Mouse (Mus musculus) liver, postnatal 0 days (tissue): ENCODE results near the gene Nynrin. TPM values are rescaled to one million over a fixed set of nuclear protein-coding genes. Genes with fewer than 3 reads are reported as not detected.

Source experiments
- ATAC-seq: fragments of 200-750 bp; cut with Nextera tagmentation; 2 replicates; pipeline ENCODE4 v1.8.0; 2017; ENCODE audit warnings: mild to moderate bottlenecking, moderate library complexity
- DNase-seq: peaks from one replicate; pipeline ENCODE4 v3.0.0-alpha.2; 2016
- H3K27ac ChIP-seq: fragments of 300-500 bp; sonication (generic); 2 replicates; pipeline ENCODE4 v1.5.1; 2014; ENCODE audit warnings: antibody characterized with exemption, moderate library complexity, mild to moderate bottlenecking, low read depth
- H3K27me3 ChIP-seq: fragments of 300-500 bp; sonication (generic); 2 replicates; pipeline ENCODE4 v1.6.1; 2014; ENCODE audit warnings: low read length, control low read depth, mixed read lengths; ENCODE audit not compliant: insufficient read depth
- H3K36me3 ChIP-seq: fragments of 300-500 bp; sonication (generic); replicated peaks from 2 replicates; pipeline ENCODE4 v1.6.1; 2014; ENCODE audit warnings: mild to moderate bottlenecking, control low read depth, low read length, moderate library complexity, mixed read lengths; ENCODE audit not compliant: insufficient read depth
- H3K4me1 ChIP-seq: fragments of 300-500 bp; sonication (generic); 2 replicates; pipeline ENCODE4 v1.6.1; 2014; ENCODE audit warnings: antibody characterized with exemption, mild to moderate bottlenecking, control low read depth; ENCODE audit not compliant: insufficient read depth
- H3K4me2 ChIP-seq: fragments of 300-500 bp; sonication (generic); 2 replicates; pipeline ENCODE4 v1.6.1; 2014; ENCODE audit warnings: low read depth, mild to moderate bottlenecking, low read length, moderate library complexity, mixed read lengths
- H3K4me3 ChIP-seq: fragments of 300-500 bp; sonication (generic); 2 replicates; pipeline ENCODE4 v1.5.1; 2014; ENCODE audit warnings: low read depth, low read length
- H3K9ac ChIP-seq: fragments of 300-500 bp; sonication (generic); replicated peaks from 2 replicates; pipeline ENCODE4 v1.6.1; 2014; ENCODE audit warnings: mild to moderate bottlenecking, moderate library complexity
- H3K9me3 ChIP-seq: fragments of 300-500 bp; sonication (generic); 2 replicates; pipeline ENCODE4 v1.6.1; 2016; ENCODE audit warnings: mild to moderate bottlenecking, control low read depth, low read length, mixed read lengths
- CTCF ChIP-seq: sonication (generic); IDR thresholded peaks from 2 replicates; pipeline ENCODE4 v1.5.1; 2016; ENCODE audit warnings: antibody characterized with exemption, low read depth
- EP300 ChIP-seq: IDR thresholded peaks from 2 replicates; pipeline ENCODE4 v1.6.1; 2016; ENCODE audit warnings: antibody characterized with exemption, low read depth, mild to moderate bottlenecking
- WGBS: fragments of 180-500 bp; shearing (Covaris S2); extraction: QIAGEN DNeasy Blood & Tissue Kit; methylation state at CpG from one replicate; pipeline ENCODE4 v1.1.7; 2014; ENCODE audit not compliant: insufficient replicate concordance; 5-methylcytosine and 5-hydroxymethylcytosine counted together
- polyA plus RNA-seq: library from polyadenylated mRNA; unstranded; fragments of >200 nt; fragmentation: Nextera tagmentation; extraction: Ambion mirVana; gene quantifications from 2 replicates; pipeline ENCODE4 v1.2.1, GENCODE M21; 2015

Gene Nynrin
- polyA plus RNA-seq, 1 experiment from 2014 or later = 0.70 TPM

DNA sequence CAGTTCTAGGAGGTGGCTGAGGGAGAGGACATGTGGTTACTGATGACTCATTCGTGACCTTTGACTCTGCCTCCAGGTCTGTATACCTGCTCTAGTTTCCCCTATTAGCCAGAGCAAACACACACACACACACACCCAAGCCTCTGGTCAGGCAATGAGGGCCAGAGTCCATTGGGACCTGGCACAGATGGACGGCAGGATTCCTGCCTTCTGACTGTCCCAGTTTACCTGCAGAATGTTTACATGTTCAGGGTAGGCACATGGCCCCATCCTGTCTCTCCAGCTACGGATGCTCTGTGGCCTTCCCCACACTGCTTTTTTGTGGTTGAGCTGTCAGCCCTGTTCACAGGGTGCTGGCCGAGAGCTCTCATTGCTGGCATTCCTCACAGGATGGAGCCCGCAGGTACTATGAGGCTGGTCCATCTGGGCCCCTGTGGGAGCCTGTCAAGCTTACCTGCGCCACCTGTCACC lies 28.4 kb downstream of the Nynrin start:
- no peak overlapping the region for H3K4me2 ChIP-seq
- TF ChIP-seq EP300 (peak; percentile 41; the same call in 1 of the 2 replicates), CTCF (no peak)
- H3K27ac ChIP-seq = peak overlapping the region; percentile 85

DNA sequence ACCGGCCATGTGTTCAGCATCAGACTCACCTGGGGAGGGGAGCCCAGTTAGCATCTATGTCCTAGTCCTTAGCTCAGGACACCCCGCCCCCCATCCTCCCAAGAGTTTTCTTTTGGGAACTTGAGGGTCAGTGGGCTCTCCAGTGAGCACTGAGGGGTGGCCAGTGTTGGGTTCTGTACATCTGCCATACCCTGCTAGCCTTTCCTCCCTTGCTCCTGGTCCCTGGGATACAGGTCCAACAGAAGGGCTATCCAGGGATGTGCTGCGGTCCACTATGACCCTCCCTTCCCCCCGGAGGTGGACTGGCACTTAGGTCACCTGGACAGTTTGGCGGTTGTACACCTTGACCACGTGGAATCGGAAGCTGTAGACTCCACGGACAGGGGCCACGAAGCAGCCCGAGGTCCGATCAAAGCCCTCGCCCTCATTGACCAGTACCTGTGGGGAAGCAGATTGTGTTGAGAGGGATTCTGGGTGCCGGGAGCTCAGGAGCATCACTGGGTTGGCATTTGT lies 29.4 kb downstream of the Nynrin start:
- peaks cover 20% of the 10 kb centered on the region for H3K36me3 ChIP-seq
- no peaks in the 10 kb centered on the region for H3K27me3 ChIP-seq
- DNase-seq (no peak), ATAC-seq (no peak)
- H3K27ac ChIP-seq = peak overlapping the region; percentile 85
- H3K4me3 ChIP-seq = no peak overlapping the region
- H3K4me2 ChIP-seq = no peak overlapping the region
- no peak for TF ChIP-seq EP300
- TF ChIP-seq CTCF = no peak
- peaks cover 40% of the 10 kb centered on the region for H3K4me1 ChIP-seq
- WGBS = 82% methylated on average over 13 of the region's 13 CpGs
- no peaks in the 10 kb centered on the region for H3K9me3 ChIP-seq
- H3K9ac ChIP-seq = no peak overlapping the region

More for the DNA sequence above, 28.4 kb downstream of the Nynrin start:
- ATAC-seq (peak; percentile 82), DNase-seq (peak; percentile 70)
- H3K4me3 ChIP-seq = no peak overlapping the region
- H3K36me3 ChIP-seq = peaks cover 10% of the 10 kb centered on the region
- H3K4me1 ChIP-seq = peaks cover 35% of the 10 kb centered on the region
- H3K9ac ChIP-seq = no peak overlapping the region
- WGBS = 32% methylated on average over 6 of the region's 6 CpGs
- H3K27me3 ChIP-seq = no peaks in the 10 kb centered on the region
- no peaks in the 10 kb centered on the region for H3K9me3 ChIP-seq

DNA sequence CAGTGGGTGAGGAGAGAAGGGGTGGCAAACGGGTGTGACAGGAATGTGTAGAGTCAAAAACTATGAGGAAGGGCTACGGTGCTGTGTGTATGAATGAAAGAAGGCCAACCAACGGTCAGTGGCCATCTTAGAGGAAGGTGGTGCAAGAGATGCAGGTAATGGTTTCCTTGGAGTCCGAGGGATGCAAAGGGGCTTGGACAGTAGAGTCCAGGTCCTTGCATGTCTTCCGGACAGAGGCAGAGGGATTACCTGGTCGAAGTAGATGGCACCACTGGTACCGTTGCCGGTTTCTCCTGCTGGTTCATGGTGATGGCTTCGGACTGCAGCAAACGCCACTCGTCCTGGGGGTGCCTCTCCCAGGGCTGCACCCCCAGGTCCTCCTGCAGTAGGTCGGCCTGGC lies 29.9 kb downstream of the Nynrin start:
- Histone ChIP-seq H3K4me1 (peaks cover 40% of the 10 kb centered on the region), H3K9ac (no peak overlapping the region; the same call in 1 of the 2 replicates)
- TF ChIP-seq EP300 = no peak
- no peak for TF ChIP-seq CTCF

DNA sequence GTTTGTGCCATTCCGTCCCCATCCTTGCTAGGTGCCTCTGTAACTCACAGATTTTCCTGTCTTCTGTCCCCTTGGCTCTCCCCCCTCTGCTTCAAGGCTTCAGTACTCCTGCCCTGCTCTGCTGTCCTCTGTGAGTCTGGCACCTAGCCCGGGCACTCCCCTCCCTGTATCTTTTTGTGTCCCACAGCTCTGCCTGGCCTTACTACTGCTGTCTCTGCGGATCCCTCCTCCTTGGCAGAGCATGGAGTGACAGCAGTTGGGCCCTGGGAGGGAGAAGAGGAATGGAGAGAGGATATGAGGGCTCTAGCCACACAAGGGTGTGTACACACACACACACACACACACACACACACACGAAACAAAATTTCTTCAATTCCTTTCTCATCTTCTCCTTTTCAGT lies 30.4 kb downstream of the Nynrin start, which contains the start of gene Cbln3:
TSS of gene Cbln3 (minus strand) at position 227 of the 400 bp plus-strand sequence.
- 30% methylated on average over 4 of the region's 4 CpGs for WGBS
- Histone ChIP-seq H3K9ac (peak within 1 kb of the TSS; percentile 92), H3K4me2 (peak within 1 kb of the TSS; percentile 77), H3K4me3 (peak within 1 kb of the TSS; percentile 74), H3K27ac (peak within 1 kb of the TSS; percentile 98), H3K9me3 (no peaks in the 10 kb centered on the region), H3K4me1 (peaks cover 40% of the 10 kb centered on the region), H3K27me3 (no peaks in the 10 kb centered on the region), H3K36me3 (peaks cover 29% of the 10 kb centered on the region)
- TF ChIP-seq CTCF (no peak), EP300 (no peak)
- DNase-seq = peak; percentile 70
- peak; percentile 8 for ATAC-seq

More for the DNA sequence above, 29.9 kb downstream of the Nynrin start:
- H3K27ac ChIP-seq = peak overlapping the region; percentile 98
- peaks cover 24% of the 10 kb centered on the region for H3K36me3 ChIP-seq
- WGBS = 86% methylated on average over 12 of the region's 12 CpGs
- ATAC-seq (no peak), DNase-seq (no peak)
- no peaks in the 10 kb centered on the region for H3K27me3 ChIP-seq
- H3K4me3 ChIP-seq = no peak overlapping the region
- H3K4me2 ChIP-seq = no peak overlapping the region
- no peaks in the 10 kb centered on the region for H3K9me3 ChIP-seq

DNA sequence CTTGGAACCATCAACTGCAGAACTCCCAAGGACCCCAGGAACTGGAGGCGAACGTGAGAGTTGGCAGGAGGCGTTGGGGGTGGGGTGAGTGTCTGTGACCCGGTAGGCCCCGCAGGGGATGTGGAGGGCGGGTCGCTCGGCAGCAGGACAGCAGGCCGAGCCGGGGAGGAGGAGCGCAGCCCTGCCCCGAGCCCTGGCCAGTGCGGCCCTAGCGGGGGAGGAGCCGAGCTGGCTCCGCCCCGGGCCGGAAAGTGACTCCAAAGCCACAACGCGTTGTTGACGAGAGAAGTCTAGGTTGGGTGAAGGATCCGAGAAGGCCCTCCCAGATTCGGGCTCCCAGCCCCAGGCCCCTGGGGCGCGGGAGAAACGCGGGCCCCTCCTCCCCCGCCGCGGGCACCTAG lies 30.9 kb downstream of the Nynrin start, which contains the start of gene Khnyn:
TSS of gene Khnyn (plus strand) at position 235 of the 401 bp plus-strand sequence.
- TF ChIP-seq EP300 (no peak), CTCF (peak; percentile 15; the same call in 1 of the 2 replicates)
- Histone ChIP-seq H3K4me3 (peak within 1 kb of the TSS; percentile 74), H3K36me3 (peaks cover 35% of the 10 kb centered on the region), H3K4me1 (peaks cover 40% of the 10 kb centered on the region), H3K4me2 (peak within 1 kb of the TSS; percentile 77), H3K27ac (peak within 1 kb of the TSS; percentile 98), H3K27me3 (no peaks in the 10 kb centered on the region), H3K9me3 (no peaks in the 10 kb centered on the region), H3K9ac (peak within 1 kb of the TSS; percentile 92)
- DNase-seq (peak; percentile 92), ATAC-seq (peak; percentile 87)
- 0% methylated on average over 24 of the region's 30 CpGs for WGBS

DNA sequence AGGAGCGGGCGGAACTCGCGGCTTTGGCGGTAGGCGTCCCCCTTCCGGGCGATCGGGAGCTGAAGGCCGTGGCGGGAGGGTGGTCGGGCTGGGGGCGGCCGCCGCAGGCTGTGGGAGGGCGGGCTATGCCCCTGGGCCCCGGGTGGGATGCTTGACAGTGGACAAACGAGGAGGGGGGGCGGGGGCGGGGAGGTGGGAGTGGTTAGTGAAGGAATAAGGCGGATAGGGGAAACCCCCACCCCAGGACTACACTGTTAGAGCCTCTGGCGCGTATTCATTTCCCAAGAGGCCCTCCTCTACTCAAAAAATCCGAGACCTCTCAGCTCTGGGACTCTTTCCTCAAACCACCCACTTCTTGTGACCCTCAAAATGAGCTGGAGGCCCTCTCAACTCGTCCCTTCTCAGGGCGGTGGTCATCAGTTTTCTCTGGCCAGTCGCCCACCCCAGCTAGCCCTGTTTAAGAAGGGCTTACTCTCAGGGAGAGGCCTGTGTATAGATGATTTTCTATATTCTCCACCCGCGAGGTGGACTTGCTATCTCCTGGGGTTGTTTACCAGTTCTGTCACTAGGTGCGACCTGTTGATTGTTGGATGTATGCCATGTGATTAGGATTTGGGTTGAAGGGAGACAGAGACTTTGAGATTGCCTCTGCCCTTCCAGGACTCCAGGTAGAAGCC lies 31.4 kb downstream of the Nynrin start:
- peak overlapping the region; percentile 77 for H3K4me2 ChIP-seq
- no peaks in the 10 kb centered on the region for H3K9me3 ChIP-seq
- DNase-seq = no peak
- H3K4me3 ChIP-seq = peak overlapping the region; percentile 74
- peak overlapping the region; percentile 98 for H3K27ac ChIP-seq
- peaks cover 40% of the 10 kb centered on the region for H3K4me1 ChIP-seq
- TF ChIP-seq EP300 (no peak), CTCF (no peak; the same call in 1 of the 2 replicates)
- H3K36me3 ChIP-seq = peaks cover 40% of the 10 kb centered on the region
- peak; percentile 11 for ATAC-seq
- H3K27me3 ChIP-seq = no peaks in the 10 kb centered on the region
- H3K9ac ChIP-seq = peak overlapping the region; percentile 92
- 0% methylated on average over 13 of the region's 30 CpGs for WGBS
